Mouse (Mus musculus) liver, postnatal 0 days (tissue): Measurements from ENCODE around the gene BC034090. TPM values are rescaled to one million over a fixed set of nuclear protein-coding genes. Genes with fewer than 3 reads are reported as not detected.
"Not testable (repeated sequence)": the region's sequence is repeated elsewhere in the genome, so short reads cannot be mapped to it uniquely, and the experiment has no call there.

Experiments used
- ATAC-seq: fragments of 200-750 bp; cut with Nextera tagmentation; 2 replicates; pipeline ENCODE4 v1.8.0; 2017; ENCODE audit warnings: mild to moderate bottlenecking, moderate library complexity
- DNase-seq: peaks from one replicate; pipeline ENCODE4 v3.0.0-alpha.2; 2016
- H3K27ac ChIP-seq: fragments of 300-500 bp; sonication (generic); 2 replicates; pipeline ENCODE4 v1.5.1; 2014; ENCODE audit warnings: antibody characterized with exemption, moderate library complexity, mild to moderate bottlenecking, low read depth
- H3K27me3 ChIP-seq: fragments of 300-500 bp; sonication (generic); 2 replicates; pipeline ENCODE4 v1.6.1; 2014; ENCODE audit warnings: low read length, control low read depth, mixed read lengths; ENCODE audit not compliant: insufficient read depth
- H3K36me3 ChIP-seq: fragments of 300-500 bp; sonication (generic); replicated peaks from 2 replicates; pipeline ENCODE4 v1.6.1; 2014; ENCODE audit warnings: mild to moderate bottlenecking, control low read depth, low read length, moderate library complexity, mixed read lengths; ENCODE audit not compliant: insufficient read depth
- H3K4me1 ChIP-seq: fragments of 300-500 bp; sonication (generic); 2 replicates; pipeline ENCODE4 v1.6.1; 2014; ENCODE audit warnings: antibody characterized with exemption, mild to moderate bottlenecking, control low read depth; ENCODE audit not compliant: insufficient read depth
- H3K4me2 ChIP-seq: fragments of 300-500 bp; sonication (generic); 2 replicates; pipeline ENCODE4 v1.6.1; 2014; ENCODE audit warnings: low read depth, mild to moderate bottlenecking, low read length, moderate library complexity, mixed read lengths
- H3K4me3 ChIP-seq: fragments of 300-500 bp; sonication (generic); 2 replicates; pipeline ENCODE4 v1.5.1; 2014; ENCODE audit warnings: low read depth, low read length
- H3K9ac ChIP-seq: fragments of 300-500 bp; sonication (generic); replicated peaks from 2 replicates; pipeline ENCODE4 v1.6.1; 2014; ENCODE audit warnings: mild to moderate bottlenecking, moderate library complexity
- H3K9me3 ChIP-seq: fragments of 300-500 bp; sonication (generic); 2 replicates; pipeline ENCODE4 v1.6.1; 2016; ENCODE audit warnings: mild to moderate bottlenecking, control low read depth, low read length, mixed read lengths
- CTCF ChIP-seq: sonication (generic); IDR thresholded peaks from 2 replicates; pipeline ENCODE4 v1.5.1; 2016; ENCODE audit warnings: antibody characterized with exemption, low read depth
- EP300 ChIP-seq: IDR thresholded peaks from 2 replicates; pipeline ENCODE4 v1.6.1; 2016; ENCODE audit warnings: antibody characterized with exemption, low read depth, mild to moderate bottlenecking
- WGBS: fragments of 180-500 bp; shearing (Covaris S2); extraction: QIAGEN DNeasy Blood & Tissue Kit; methylation state at CpG from one replicate; pipeline ENCODE4 v1.1.7; 2014; ENCODE audit not compliant: insufficient replicate concordance; 5-methylcytosine and 5-hydroxymethylcytosine counted together
- polyA plus RNA-seq: library from polyadenylated mRNA; unstranded; fragments of >200 nt; fragmentation: Nextera tagmentation; extraction: Ambion mirVana; gene quantifications from 2 replicates; pipeline ENCODE4 v1.2.1, GENCODE M21; 2015

The BC034090 gene
- polyA plus RNA-seq, 1 experiment from 2014 or later, result 0.22 TPM

GRCm38 (mm10) chr1:155280306-155280705 lies 36.1 kb upstream of the BC034090 start:
- no peaks in the 10 kb centered on the region for H3K27me3 ChIP-seq

DNA sequence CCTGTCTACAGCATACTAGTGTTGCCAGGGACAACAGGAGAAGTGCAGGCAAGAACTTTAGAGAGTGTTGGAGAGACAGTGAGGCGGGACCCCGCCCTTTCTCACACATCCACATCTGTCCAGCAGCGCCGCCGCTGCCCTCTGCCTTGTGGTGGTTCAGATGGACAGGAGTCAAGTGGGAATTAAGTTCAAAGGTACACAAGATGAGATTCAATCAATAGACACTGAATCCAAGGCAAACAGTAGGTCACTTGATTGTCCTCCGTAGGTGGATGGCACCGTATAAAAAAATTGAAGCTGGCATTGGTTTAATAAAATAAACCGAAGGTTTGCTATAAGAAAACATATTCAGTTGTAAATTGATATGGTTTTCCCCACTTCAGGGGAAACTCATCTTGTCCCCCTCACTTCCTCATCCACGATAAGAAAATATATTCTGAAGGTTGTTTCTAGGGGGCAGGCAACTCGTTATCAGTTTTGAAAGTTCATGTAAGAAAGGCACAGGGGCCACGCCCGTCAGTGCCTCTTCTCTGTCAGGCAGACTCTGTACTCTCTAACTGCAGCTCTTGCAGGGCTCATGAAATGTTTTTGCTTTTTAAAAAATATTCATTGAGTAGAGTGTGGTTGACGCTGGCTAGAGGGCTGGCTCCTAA lies 32.3 kb upstream of the BC034090 start:
- 51% methylated on average over 13 of the region's 13 CpGs for WGBS
- H3K9me3 ChIP-seq, result no peaks in the 10 kb centered on the region
- H3K4me1 ChIP-seq, result peaks cover 10% of the 10 kb centered on the region
- DNase-seq (no peak), ATAC-seq (0 out of 2 replicates have a peak, but pooled peaks have one; percentile 35)
- H3K36me3 ChIP-seq, result peaks cover 14% of the 10 kb centered on the region
- no peaks in the 10 kb centered on the region for H3K27me3 ChIP-seq
- TF ChIP-seq CTCF (no peak), EP300 (no peak)
- no peak overlapping the region for H3K4me3 ChIP-seq
- no peak overlapping the region for H3K27ac ChIP-seq
- no peak overlapping the region for H3K9ac ChIP-seq
- H3K4me2 ChIP-seq, result peak overlapping the region; percentile 14

More at GRCm38 (mm10) chr1:155280306-155280705, 36.1 kb upstream of the BC034090 start:
- Histone ChIP-seq H3K4me1 (peaks cover 6% of the 10 kb centered on the region), H3K36me3 (peaks cover 27% of the 10 kb centered on the region), H3K9ac (no peak overlapping the region), H3K4me3 (no peak overlapping the region), H3K27ac (no peak overlapping the region), H3K9me3 (no peaks in the 10 kb centered on the region), H3K4me2 (no peak overlapping the region)
- no peak for DNase-seq
- 87% methylated on average over 10 of the region's 10 CpGs for WGBS
- ATAC-seq, result no peak
- TF ChIP-seq EP300 (no peak), CTCF (no peak)

DNA sequence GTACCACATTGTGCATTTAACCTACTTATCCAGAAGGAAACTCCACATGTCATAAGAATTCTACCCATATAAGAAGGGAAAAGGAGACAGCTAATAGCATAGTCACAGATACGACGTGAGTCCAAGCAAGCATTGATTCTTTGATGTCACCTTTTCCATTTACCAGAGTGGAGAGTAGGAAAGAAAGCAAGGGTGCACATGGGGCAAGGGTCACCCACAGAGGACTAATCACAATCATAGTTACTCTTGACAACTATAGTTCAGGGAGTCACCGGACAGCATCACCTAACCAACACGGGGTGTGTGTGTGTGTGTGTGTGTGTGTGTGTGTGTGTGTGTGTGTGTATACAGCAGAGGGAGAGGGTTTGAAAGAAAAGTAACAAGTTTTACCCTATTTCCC lies 31.5 kb upstream of the BC034090 start:
- H3K4me3 ChIP-seq, result no peak overlapping the region
- no peak overlapping the region for H3K9ac ChIP-seq
- H3K36me3 ChIP-seq, result peaks cover 9% of the 10 kb centered on the region
- no peaks in the 10 kb centered on the region for H3K9me3 ChIP-seq
- H3K4me1 ChIP-seq, result peaks cover 10% of the 10 kb centered on the region
- H3K27me3 ChIP-seq, result no peaks in the 10 kb centered on the region
- peak; percentile 56 for ATAC-seq
- no peak overlapping the region for H3K27ac ChIP-seq
- no peak overlapping the region for H3K4me2 ChIP-seq
- no peak for DNase-seq
- no peak for TF ChIP-seq EP300
- no peak for TF ChIP-seq CTCF
- WGBS, result 68% methylated on average over 4 of the region's 4 CpGs

DNA sequence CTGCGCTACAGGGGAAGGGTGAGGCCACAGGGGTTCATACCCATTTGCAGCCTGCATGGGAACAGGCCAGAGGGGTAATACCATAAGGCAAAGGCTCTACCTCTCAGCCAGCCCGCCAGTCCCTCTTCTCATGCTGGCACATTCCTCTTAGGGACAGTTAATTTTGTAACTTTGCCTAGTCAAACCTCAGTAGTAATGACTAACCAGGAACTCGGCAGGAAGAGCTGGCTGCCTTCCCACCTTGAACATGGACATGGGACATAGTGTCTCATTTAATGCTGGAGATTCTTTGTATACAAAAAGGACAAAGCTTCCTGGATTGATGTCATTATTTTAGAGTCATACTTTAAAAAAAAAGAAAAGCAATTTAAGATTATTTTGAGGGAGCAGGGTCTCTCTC lies 30.7 kb upstream of the BC034090 start:
- Histone ChIP-seq H3K4me1 (peaks cover 10% of the 10 kb centered on the region), H3K36me3 (0 out of 2 replicates have a peak, but pooled peaks cover 2% of the 10 kb centered on the region), H3K27ac (no peak overlapping the region), H3K9ac (no peak overlapping the region), H3K9me3 (no peaks in the 10 kb centered on the region), H3K4me3 (no peak overlapping the region), H3K27me3 (no peaks in the 10 kb centered on the region), H3K4me2 (no peak overlapping the region)
- peak; percentile 33 for DNase-seq
- 68% methylated on average over 3 of the region's 3 CpGs for WGBS
- TF ChIP-seq EP300 (no peak), CTCF (no peak)
- ATAC-seq, result peak; percentile 56

DNA sequence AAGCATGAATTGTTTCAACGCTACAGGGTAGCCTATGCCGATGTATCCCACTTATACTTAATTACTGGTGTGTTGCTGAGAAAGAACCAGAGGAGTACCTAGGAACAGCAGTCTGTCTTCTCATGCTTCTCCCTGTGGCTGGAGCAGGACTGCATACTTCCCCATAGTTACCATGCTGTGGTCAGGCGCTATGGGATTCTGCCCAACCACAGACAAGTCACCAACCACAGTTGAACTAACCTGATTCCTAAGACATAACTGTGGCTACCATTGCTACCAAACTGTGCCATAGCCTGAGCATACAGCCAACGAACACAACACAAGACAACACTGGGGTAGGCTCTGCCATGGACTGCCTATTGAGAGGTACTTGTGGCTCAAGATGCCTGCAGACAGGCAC lies 28.7 kb upstream of the BC034090 start:
- H3K4me3 ChIP-seq, result no peak overlapping the region
- H3K27ac ChIP-seq, result no peak overlapping the region
- no peaks in the 10 kb centered on the region for H3K27me3 ChIP-seq
- no peaks in the 10 kb centered on the region for H3K9me3 ChIP-seq
- ATAC-seq (no peak), DNase-seq (no peak)
- 71% methylated on average over 4 of the region's 4 CpGs for WGBS
- H3K9ac ChIP-seq, result no peak overlapping the region
- no peak overlapping the region for H3K4me2 ChIP-seq
- TF ChIP-seq EP300 (no peak), CTCF (no peak)
- H3K36me3 ChIP-seq, result no peaks in the 10 kb centered on the region
- H3K4me1 ChIP-seq, result peaks cover 10% of the 10 kb centered on the region

DNA sequence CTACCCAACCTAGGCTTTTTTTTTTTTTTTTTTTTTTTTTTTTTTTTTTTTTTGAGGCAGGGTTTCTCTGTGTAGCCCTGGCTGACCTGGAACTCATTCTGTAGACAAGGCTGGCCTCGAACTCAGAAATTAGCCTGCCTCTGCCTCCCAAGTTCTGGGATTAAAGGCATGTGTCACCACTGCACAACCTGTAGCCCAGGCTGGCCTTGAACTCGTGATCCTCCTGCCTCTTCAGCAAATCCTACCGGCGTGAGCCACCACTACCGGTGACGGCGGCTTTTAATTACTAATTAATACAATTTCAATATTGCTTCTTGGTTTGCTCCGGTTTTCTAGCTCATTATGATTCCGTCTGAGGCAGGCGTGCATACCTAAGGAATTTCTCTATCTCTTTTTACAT lies 18.3 kb upstream of the BC034090 start:
- not testable (repeated sequence) for H3K27ac ChIP-seq, H3K9me3 ChIP-seq, ATAC-seq, DNase-seq, H3K36me3 ChIP-seq, H3K4me1 ChIP-seq, H3K9ac ChIP-seq, H3K4me2 ChIP-seq, H3K4me3 ChIP-seq, H3K27me3 ChIP-seq
- WGBS, result 87% methylated on average over 10 of the region's 10 CpGs
